Mouse (Mus musculus) CH12.LX (cell line): Measurements from ENCODE around the gene Dnajc16. TPM values are rescaled to one million over a fixed set of nuclear protein-coding genes. Genes with fewer than 3 reads are reported as not detected.

Experiments used
- DNase-seq: peaks from one replicate; pipeline ENCODE4 v3.0.0-alpha.2; 2013; ENCODE audit errors: extremely low read depth
- H3K27ac ChIP-seq: 2 replicates; pipeline ENCODE4 v1.5.1; 2012; ENCODE audit warnings: low read depth, mild to moderate bottlenecking, control low read depth, moderate library complexity; ENCODE audit not compliant: insufficient read depth
- H3K27me3 ChIP-seq: replicated peaks from 2 replicates; pipeline ENCODE3; 2012; ENCODE audit warnings: inconsistent platforms
- H3K36me3 ChIP-seq, 2 experiments: replicated peaks in 1 of 2; 2 replicates each; pipeline versions ENCODE3 to v1.6.1; 2012; ENCODE audit warnings: inconsistent platforms in 1 of 2, low read length in 1 of 2, mild to moderate bottlenecking in 1 of 2, mixed read lengths in 1 of 2, moderate library complexity in 1 of 2; ENCODE audit not compliant: control insufficient read depth in 1 of 2, insufficient read depth in 1 of 2
- H3K4me1 ChIP-seq, 2 experiments: 2 replicates each; pipeline ENCODE4 v1.6.1; 2012; ENCODE audit warnings: inconsistent platforms in 1 of 2, moderate library complexity in 1 of 2; ENCODE audit not compliant: insufficient read depth in 2 of 2, control insufficient read depth in 1 of 2
- H3K4me2 ChIP-seq: 2 replicates; pipeline ENCODE4 v1.6.1; 2012; ENCODE audit warnings: low read depth, mild to moderate bottlenecking, control low read depth; ENCODE audit not compliant: poor library complexity, insufficient read depth, severe bottlenecking
- H3K4me3 ChIP-seq, 3 experiments: fragments of 150-350 bp in 1 of 3; sonication (generic) in 1 of 3; replicated peaks in 1 of 3; 2 replicates each; pipeline versions ENCODE3 to v1.5.1; 2011 to 2012; ENCODE audit warnings: low read depth in 2 of 3, low read length in 2 of 3, mild to moderate bottlenecking in 2 of 3, moderate library complexity in 2 of 3, control low read depth in 1 of 3, improper control_type of control experiment in 1 of 3, inconsistent platforms in 1 of 3, mixed read lengths in 1 of 3; ENCODE audit not compliant: poor library complexity in 1 of 3
- H3K79me2 ChIP-seq: replicated peaks from 2 replicates; pipeline ENCODE4 v1.6.1; 2012; ENCODE audit warnings: mild to moderate bottlenecking, moderate library complexity; ENCODE audit not compliant: control insufficient read depth, poor library complexity, insufficient read depth, severe bottlenecking; ENCODE audit errors: extremely low read depth
- H3K9ac ChIP-seq: 2 replicates; pipeline ENCODE4 v1.6.1; 2012; ENCODE audit warnings: low read depth, mild to moderate bottlenecking, control low read depth, moderate library complexity; ENCODE audit not compliant: insufficient read depth
- H3K9me3 ChIP-seq: replicated peaks from 2 replicates; pipeline ENCODE3; 2012; ENCODE audit warnings: low read length, inconsistent platforms, mixed read lengths
- CTCF ChIP-seq, 2 experiments: IDR thresholded peaks in 1 of 2; conservative IDR thresholded peaks in 1 of 2; 2 replicates each; pipeline ENCODE4 v1.5.1; 2011 to 2012; ENCODE audit warnings: low read depth in 2 of 2, low read length in 2 of 2, improper control_type of control experiment in 1 of 2, inconsistent platforms in 1 of 2, mild to moderate bottlenecking in 1 of 2, moderate library complexity in 1 of 2
- E2F4 ChIP-seq: IDR thresholded peaks from 2 replicates; pipeline ENCODE4 v1.6.1; 2011; ENCODE audit warnings: low read depth, low read length, improper control_type of control experiment; ENCODE audit not compliant: insufficient replicate concordance
- ELF1 ChIP-seq: IDR thresholded peaks from 2 replicates; pipeline ENCODE4 v1.6.1; 2014; ENCODE audit warnings: low read depth, mild to moderate bottlenecking, inconsistent platforms, low read length, improper control_type of control experiment
- ETS1 ChIP-seq: conservative IDR thresholded peaks from 2 replicates; pipeline ENCODE4 v1.6.1; 2012; ENCODE audit warnings: low read depth, mild to moderate bottlenecking, inconsistent platforms, low read length, improper control_type of control experiment, moderate library complexity
- GABPA ChIP-seq: IDR thresholded peaks from 2 replicates; pipeline ENCODE4 v1.6.1; 2012; ENCODE audit warnings: low read depth, low read length, improper control_type of control experiment, inconsistent platforms; ENCODE audit not compliant: insufficient replicate concordance
- IRF4 ChIP-seq: IDR thresholded peaks from 2 replicates; pipeline ENCODE4 v1.6.1; 2014; ENCODE audit warnings: low read depth, mild to moderate bottlenecking, inconsistent platforms, low read length, improper control_type of control experiment
- MAX ChIP-seq: IDR thresholded peaks from 2 replicates; pipeline ENCODE4 v1.6.1; 2011; ENCODE audit warnings: low read length, improper control_type of control experiment
- MEF2A ChIP-seq: IDR thresholded peaks from 2 replicates; pipeline ENCODE4 v1.6.1; 2014; ENCODE audit warnings: low read depth, mild to moderate bottlenecking, inconsistent platforms, low read length, improper control_type of control experiment, borderline replicate concordance
- MXI1 ChIP-seq: IDR thresholded peaks from 2 replicates; pipeline ENCODE4 v1.6.1; 2011; ENCODE audit warnings: mild to moderate bottlenecking, low read depth, low read length, improper control_type of control experiment
- MYC ChIP-seq: IDR thresholded peaks from 2 replicates; pipeline ENCODE4 v1.6.1; 2011; ENCODE audit warnings: low read depth, mild to moderate bottlenecking, improper control_type of control experiment, low read length
- NELFE ChIP-seq: IDR thresholded peaks from 2 replicates; pipeline ENCODE4 v1.6.1; 2011; ENCODE audit warnings: low read depth, low read length, improper control_type of control experiment
- NRF1 ChIP-seq: IDR thresholded peaks from 2 replicates; pipeline ENCODE4 v1.6.1; 2014; ENCODE audit warnings: low read depth, mild to moderate bottlenecking, inconsistent platforms, low read length, improper control_type of control experiment, moderate library complexity
- PAX5 ChIP-seq: IDR thresholded peaks from 2 replicates; pipeline ENCODE4 v1.6.1; 2012; ENCODE audit warnings: low read length, inconsistent platforms, mixed read lengths
- RAD21 ChIP-seq: IDR thresholded peaks from 2 replicates; pipeline ENCODE4 v1.6.1; 2011; ENCODE audit warnings: low read depth, mild to moderate bottlenecking, low read length, improper control_type of control experiment, moderate library complexity
- SIN3A ChIP-seq: IDR thresholded peaks from 2 replicates; pipeline ENCODE4 v1.6.1; 2012; ENCODE audit warnings: low read length, improper control_type of control experiment, inconsistent platforms
- TBP ChIP-seq: conservative IDR thresholded peaks from 2 replicates; pipeline ENCODE4 v1.6.1; 2011; ENCODE audit warnings: low read depth, low read length, improper control_type of control experiment
- UBTF ChIP-seq: IDR thresholded peaks from 2 replicates; pipeline ENCODE4 v1.6.1; 2012; ENCODE audit warnings: low read depth, mild to moderate bottlenecking, inconsistent platforms, low read length, improper control_type of control experiment, moderate library complexity
- USF1 ChIP-seq: IDR thresholded peaks from 2 replicates; pipeline ENCODE4 v1.6.1; 2014; ENCODE audit warnings: low read depth, mild to moderate bottlenecking, inconsistent platforms, low read length, improper control_type of control experiment
- USF2 ChIP-seq: conservative IDR thresholded peaks from 2 replicates; pipeline ENCODE4 v1.6.1; 2011; ENCODE audit warnings: low read depth, low read length, improper control_type of control experiment
- ZC3H11A ChIP-seq: IDR thresholded peaks from 2 replicates; pipeline ENCODE4 v1.6.1; 2012; ENCODE audit warnings: low read depth, mild to moderate bottlenecking, inconsistent platforms, low read length, improper control_type of control experiment
- ZKSCAN1 ChIP-seq: IDR thresholded peaks from 2 replicates; pipeline ENCODE4 v1.6.1; 2012; ENCODE audit warnings: low read depth, inconsistent platforms, low read length, improper control_type of control experiment, borderline replicate concordance
- ZMIZ1 ChIP-seq: IDR thresholded peaks from 2 replicates; pipeline ENCODE4 v1.6.1; 2012; ENCODE audit warnings: low read depth, mild to moderate bottlenecking, inconsistent platforms, low read length, improper control_type of control experiment
- dilution Hi-C: fragments of 300-500 bp; cut with MboI; formaldehyde crosslinking; loops from 2 replicates; pipeline ENCODE4 v1.14.3; 2020; ENCODE audit warnings: low sequenced_read_pairs; ENCODE audit not compliant: extremely low pct_unique_long_range_greater_than_20kb, extremely low pct_ligation_motif_present
- in situ Hi-C: fragments of 300-500 bp; cut with MboI; formaldehyde crosslinking; loops from 3 replicates; pipeline ENCODE4 v1.14.3; 2019; ENCODE audit warnings: low sequenced_read_pairs, low pct_ligation_motif_present, low pct_unique_long_range_greater_than_20kb, mixed read lengths
- polyA plus RNA-seq: library from polyadenylated mRNA; unstranded; fragments of >175 nt; gene quantifications from 2 replicates; pipeline ENCODE4 v1.2.1, GENCODE M21; 2012; ENCODE audit warnings: low read depth; ENCODE audit not compliant: insufficient read length
- total RNA-seq, 2 experiments: library from RNA; depleted of rRNA; stranded (reverse); fragments of 300-350 nt in 1 of 2; fragments of >200 nt in 1 of 2; gene quantifications; 2 replicates each; pipeline ENCODE4 v1.2.3; 2012 to 2014

Gene Dnajc16
- total and polyA plus RNA-seq, 3 experiments: 3.1 to 7.4 (median 5.9) TPM

GRCm38 (mm10) chr4:141720761-141721523, 69.8 kb downstream of the Dnajc16 start:
- peaks cover 7 to 68% of the 10 kb centered on the region in 2 experiments; a peak in 3 of 4 replicates for H3K4me1 ChIP-seq
- DNase-seq: no peak
- no peak for TF ChIP-seq ZMIZ1
- TF ChIP-seq, all 38 proteins: peak for 0

GRCm38 (mm10) chr4:141719304-141719703, 71.4 kb downstream of the Dnajc16 start:
- peaks cover 5 to 51% of the 10 kb centered on the region in 2 experiments for H3K36me3 ChIP-seq
- no peak overlapping the region for H3K4me2 ChIP-seq

More at GRCm38 (mm10) chr4:141720761-141721523, 69.8 kb downstream of the Dnajc16 start:
- H3K27ac ChIP-seq: no peak overlapping the region
- H3K4me2 ChIP-seq: 0 out of 2 replicates have a peak overlapping the region, but pooled peaks have one; percentile 92
- peaks cover 63% of the 10 kb centered on the region for H3K79me2 ChIP-seq
- in situ Hi-C loops (no loop called here), dilution Hi-C loops (no loop called here)
- peaks cover 11% of the 10 kb centered on the region for H3K9me3 ChIP-seq
- H3K36me3 ChIP-seq: peaks cover 5 to 40% of the 10 kb centered on the region in 2 experiments
- H3K27me3 ChIP-seq: no peaks in the 10 kb centered on the region
- no peak overlapping the region for H3K4me3 ChIP-seq
- H3K9ac ChIP-seq: no peak overlapping the region

GRCm38 (mm10) chr4:141717633-141718032, 73.1 kb downstream of the Dnajc16 start:
- H3K27ac ChIP-seq: no peak overlapping the region
- peaks cover 20 to 85% of the 10 kb centered on the region in 2 experiments for H3K4me1 ChIP-seq
- peaks cover 13 to 65% of the 10 kb centered on the region in 2 experiments for H3K36me3 ChIP-seq
- DNase-seq: no peak
- no peak overlapping the region for H3K4me3 ChIP-seq
- peaks cover 74% of the 10 kb centered on the region for H3K79me2 ChIP-seq
- dilution Hi-C loops (no loop called here), in situ Hi-C loops (no loop called here)
- H3K4me2 ChIP-seq: no peak overlapping the region
- H3K27me3 ChIP-seq: no peaks in the 10 kb centered on the region
- peaks cover 11% of the 10 kb centered on the region for H3K9me3 ChIP-seq
- no peak for TF ChIP-seq ELF1
- no peak for TF ChIP-seq USF1
- TF ChIP-seq ZC3H11A: no peak
- TF ChIP-seq ZMIZ1: no peak
- no peak for TF ChIP-seq USF2
- TF ChIP-seq MEF2A: no peak
- TF ChIP-seq IRF4: no peak
- no peak for TF ChIP-seq RAD21
- no peak for TF ChIP-seq UBTF
- no peak for TF ChIP-seq CTCF (conservative IDR thresholded peaks at IDR 0.05 in 1 of 2, IDR thresholded peaks at IDR 0.05 in 1 of 2; ENCODE audit: low read depth in 2 of 2, low read length in 2 of 2)
- no peak for TF ChIP-seq PAX5
- no peak for TF ChIP-seq ETS1
- no peak for TF ChIP-seq GABPA
- no peak for TF ChIP-seq MXI1
- TF ChIP-seq E2F4: no peak
- TF ChIP-seq MYC: no peak
- no peak for TF ChIP-seq TBP
- H3K9ac ChIP-seq: no peak overlapping the region

More at GRCm38 (mm10) chr4:141719304-141719703, 71.4 kb downstream of the Dnajc16 start:
- Histone ChIP-seq H3K9ac (no peak overlapping the region), H3K79me2 (peaks cover 74% of the 10 kb centered on the region), H3K4me1 (peaks cover 14 to 76% of the 10 kb centered on the region in 2 experiments), H3K9me3 (peaks cover 11% of the 10 kb centered on the region), H3K27me3 (no peaks in the 10 kb centered on the region), H3K4me3 (no peak overlapping the region), H3K27ac (no peak overlapping the region)
- DNase-seq: no peak
- TF ChIP-seq TBP: no peak
- no peak for TF ChIP-seq USF1
- TF ChIP-seq SIN3A: no peak
- no peak for TF ChIP-seq MAX
- TF ChIP-seq MXI1: no peak
- no peak for TF ChIP-seq NELFE
- peak; percentile 65; the same call in 1 of the 2 replicates for TF ChIP-seq MEF2A
- no peak for TF ChIP-seq PAX5
- TF ChIP-seq NRF1: no peak
- no peak for TF ChIP-seq ZKSCAN1
- TF ChIP-seq RAD21: no peak
- TF ChIP-seq CTCF (conservative IDR thresholded peaks at IDR 0.05 in 1 of 2, IDR thresholded peaks at IDR 0.05 in 1 of 2; ENCODE audit: low read depth in 2 of 2, low read length in 2 of 2): no peak
- TF ChIP-seq IRF4: 0 out of 2 replicates have a peak, but pooled peaks have one; percentile 12
- dilution Hi-C loops (no loop called here), in situ Hi-C loops (no loop called here)
